Mouse (Mus musculus): ENCODE data around the gene Sh3gl1.
"Not testable (repeated sequence)": the region's sequence is repeated elsewhere in the genome, so short reads cannot be mapped to it uniquely, and the experiment has no call there.

Gene Sh3gl1

GRCm38 (mm10) chr17:56036176-56036900, at the start of gene Sh3gl1:
Gene Sh3gl1, minus strand, starts transcription at chr17:56036635.
- peak; percentile 97 for DNase-seq (ENCODE audit: low spot score)

GRCm38 (mm10) chr17:56080781-56081585, 44.5 kb upstream of the Sh3gl1 start:
- DNase-seq (ENCODE audit: low spot score) = peak; percentile 93

GRCm38 (mm10) chr17:56079921-56080320, 43.5 kb upstream of the Sh3gl1 start:
- DNase-seq (ENCODE audit: low spot score) = peak; percentile 23

- DNase-seq (ENCODE audit: low spot score) = peak; percentile 99
Measured at GRCm38 (mm10) chr17:56078880-56079795, 42.7 kb upstream of the Sh3gl1 start, which contains the start of gene Hdgfl2. Gene Hdgfl2, plus strand, starts transcription at chr17:56079634.

GRCm38 (mm10) chr17:56078361-56078760, 41.9 kb upstream of the Sh3gl1 start:
- not testable (repeated sequence) for DNase-seq (ENCODE audit: low spot score)

GRCm38 (mm10) chr17:56077523-56077922, 41.1 kb upstream of the Sh3gl1 start:
- no peak for DNase-seq (ENCODE audit: low spot score)

GRCm38 (mm10) chr17:56074827-56075208, 38.4 kb upstream of the Sh3gl1 start, which contains the start of gene Ubxn6:
Gene Ubxn6, minus strand, starts transcription at chr17:56075028.
- peak; percentile 99 for DNase-seq (ENCODE audit: low spot score)

GRCm38 (mm10) chr17:56074097-56074826, 37.8 kb upstream of the Sh3gl1 start:
- DNase-seq (ENCODE audit: low spot score) = peak; percentile 93

GRCm38 (mm10) chr17:56072243-56072642, 35.8 kb upstream of the Sh3gl1 start:
- no peak for DNase-seq (ENCODE audit: low spot score)

GRCm38 (mm10) chr17:56071126-56071525, 34.7 kb upstream of the Sh3gl1 start:
- DNase-seq (ENCODE audit: low spot score) = no peak

GRCm38 (mm10) chr17:56069066-56069465, 32.6 kb upstream of the Sh3gl1 start:
- DNase-seq (ENCODE audit: low spot score) = no peak

- no peak for DNase-seq (ENCODE audit: low spot score)
Measured at GRCm38 (mm10) chr17:56066451-56066850, 30.0 kb upstream of the Sh3gl1 start.

- DNase-seq (ENCODE audit: low spot score) = not testable (repeated sequence)
Measured at GRCm38 (mm10) chr17:56065715-56066114, 29.3 kb upstream of the Sh3gl1 start.

- DNase-seq (ENCODE audit: low spot score) = no peak
Measured at GRCm38 (mm10) chr17:56062081-56062480, 25.6 kb upstream of the Sh3gl1 start.

GRCm38 (mm10) chr17:56057381-56058120, 21.1 kb upstream of the Sh3gl1 start:
- DNase-seq (ENCODE audit: low spot score) = no peak

GRCm38 (mm10) chr17:56055945-56056678, 19.7 kb upstream of the Sh3gl1 start:
- no peak for DNase-seq (ENCODE audit: low spot score)

GRCm38 (mm10) chr17:56054938-56055337, 18.5 kb upstream of the Sh3gl1 start:
- no peak for DNase-seq (ENCODE audit: low spot score)

GRCm38 (mm10) chr17:56051369-56051768, 14.9 kb upstream of the Sh3gl1 start:
- DNase-seq (ENCODE audit: low spot score) = no peak

- no peak for DNase-seq (ENCODE audit: low spot score)
Measured at GRCm38 (mm10) chr17:56040857-56041163, 4.4 kb upstream of the Sh3gl1 start.

Data from embryo, embryonic 10 days (tissue).